Mouse (Mus musculus): ENCODE results near the gene Grk5. TPM values are rescaled to one million over a fixed set of nuclear protein-coding genes. Genes with fewer than 3 reads are reported as not detected.
"Not testable (repeated sequence)": the region's sequence is repeated elsewhere in the genome, so short reads cannot be mapped to it uniquely, and the experiment has no call there.

The Grk5 gene
- polyA plus RNA-seq (2015; fragmentation: Nextera tagmentation; extraction: Ambion mirVana), result 0.56 and 0.72 TPM in 2 replicates

DNA sequence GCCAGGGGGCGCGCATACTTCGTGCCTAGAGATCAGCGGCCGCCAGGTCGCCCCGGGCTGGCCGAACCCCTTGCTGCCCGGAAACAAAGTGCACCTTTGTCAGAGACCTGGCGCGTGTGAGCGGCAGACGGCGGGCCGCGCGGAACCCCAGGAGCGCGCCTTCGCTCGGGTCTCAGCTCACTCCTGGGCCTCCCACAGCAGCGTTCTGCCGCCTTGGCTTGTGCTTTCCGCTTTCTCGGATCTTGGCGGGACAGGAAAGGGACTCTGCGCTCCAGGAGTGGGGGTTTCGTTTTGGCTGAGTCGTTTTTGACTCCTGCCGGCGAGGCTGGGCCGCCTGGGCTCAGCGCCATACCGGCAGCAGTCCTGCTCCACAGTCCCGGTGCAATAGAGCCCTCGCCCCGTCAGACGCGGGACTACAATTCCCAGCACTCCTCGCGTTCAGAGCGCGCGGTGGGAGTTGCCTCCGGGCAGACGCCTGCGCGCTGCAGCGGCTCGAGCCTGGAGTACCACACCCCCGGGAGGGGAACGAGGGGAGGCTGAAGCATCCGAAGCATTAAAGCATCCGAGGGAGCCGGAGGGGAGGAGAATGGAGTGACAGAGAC lies at the start of gene Grk5:
Gene Grk5 (plus strand): TSS at position 36 of the 602 bp plus-strand sequence.
- peaks cover 34% of the 10 kb centered on the region for H3K4me1 ChIP-seq (ENCODE audit: control insufficient read depth, low read depth, low read length)
- peak within 1 kb of the TSS; percentile 97 for H3K27ac ChIP-seq (ENCODE audit: low read length)
- WGBS (ENCODE audit: insufficient replicate concordance), result under 1% methylated on average over 55 of the region's 55 CpGs
- no peaks in the 10 kb centered on the region for H3K9me3 ChIP-seq (replicated peaks; ENCODE audit: control insufficient read depth, low read length)
- ATAC-seq (ENCODE audit: low read depth), result peak; percentile 98
- H3K4me2 ChIP-seq (ENCODE audit: low read depth, low read length), result peak within 1 kb of the TSS; percentile 99
- H3K4me3 ChIP-seq (ENCODE audit: low read depth, low read length), result peak within 1 kb of the TSS; percentile 92
- peak within 1 kb of the TSS; percentile 97 for H3K9ac ChIP-seq (ENCODE audit: low read depth, low read length)
- H3K36me3 ChIP-seq (ENCODE audit: control insufficient read depth, insufficient read depth), result no peaks in the 10 kb centered on the region
- peaks cover 3% of the 10 kb centered on the region; the same call in 1 of the 2 replicates for H3K27me3 ChIP-seq (ENCODE audit: control insufficient read depth, insufficient read depth, low read depth, low read length)

DNA sequence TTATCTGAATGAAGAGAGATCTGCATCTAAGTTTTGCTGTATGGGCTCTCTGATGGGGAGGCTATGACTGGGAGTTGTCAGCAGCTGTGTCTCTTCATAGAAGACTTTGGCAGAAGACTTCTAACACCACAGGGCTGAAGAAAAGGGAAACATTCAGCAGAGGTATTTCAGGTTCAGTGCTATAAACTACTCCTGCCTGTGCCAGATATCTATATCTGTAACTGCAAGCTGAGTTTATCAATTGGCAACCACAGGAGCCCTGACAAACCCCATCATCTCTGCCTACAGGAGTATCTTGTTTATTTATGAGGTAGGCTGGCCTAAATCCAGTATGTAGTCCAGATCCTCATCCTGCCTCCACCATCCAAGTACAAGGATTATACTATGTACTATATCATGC lies 46.2 kb upstream of the Grk5 start:
- Histone ChIP-seq H3K27ac (ENCODE audit: low read length) (peak overlapping the region; percentile 51), H3K9me3 (replicated peaks; ENCODE audit: control insufficient read depth, low read length) (no peaks in the 10 kb centered on the region), H3K4me1 (ENCODE audit: control insufficient read depth, low read depth, low read length) (peaks cover 17% of the 10 kb centered on the region), H3K4me2 (ENCODE audit: low read depth, low read length) (peak overlapping the region; percentile 32), H3K4me3 (ENCODE audit: low read depth, low read length) (no peak overlapping the region), H3K9ac (ENCODE audit: low read depth, low read length) (peak overlapping the region; percentile 23; the same call in 1 of the 2 replicates), H3K36me3 (ENCODE audit: control insufficient read depth, insufficient read depth) (peaks cover 5% of the 10 kb centered on the region; the same call in 1 of the 2 replicates), H3K27me3 (ENCODE audit: control insufficient read depth, insufficient read depth, low read depth, low read length) (no peaks in the 10 kb centered on the region)
- ATAC-seq (ENCODE audit: low read depth), result peak; percentile 87

DNA sequence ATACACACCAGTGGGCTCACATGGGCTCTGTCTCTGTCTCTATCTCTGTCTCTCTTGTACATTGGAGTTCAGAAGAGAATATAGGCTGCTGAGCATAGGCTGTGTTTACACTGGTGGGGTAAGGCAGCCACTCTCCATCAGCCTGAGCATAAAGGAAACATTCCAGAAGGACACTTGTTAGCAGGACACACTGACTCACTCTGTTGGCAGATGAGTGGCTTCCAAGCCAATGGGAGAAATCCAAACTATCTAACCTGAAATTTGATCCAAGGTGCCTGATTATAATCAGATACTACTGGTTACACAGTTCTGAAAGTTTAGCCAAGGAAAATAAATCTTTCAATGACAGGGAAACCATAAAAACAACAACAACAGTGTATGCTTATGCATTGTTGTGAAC lies 43.8 kb upstream of the Grk5 start:
- Histone ChIP-seq H3K36me3 (ENCODE audit: control insufficient read depth, insufficient read depth) (no peaks in the 10 kb centered on the region), H3K4me3 (ENCODE audit: low read depth, low read length) (no peak overlapping the region), H3K27me3 (ENCODE audit: control insufficient read depth, insufficient read depth, low read depth, low read length) (no peaks in the 10 kb centered on the region), H3K27ac (ENCODE audit: low read length) (no peak overlapping the region), H3K9ac (ENCODE audit: low read depth, low read length) (no peak overlapping the region), H3K4me1 (ENCODE audit: control insufficient read depth, low read depth, low read length) (peaks cover 17% of the 10 kb centered on the region), H3K4me2 (ENCODE audit: low read depth, low read length) (no peak overlapping the region), H3K9me3 (replicated peaks; ENCODE audit: control insufficient read depth, low read length) (no peaks in the 10 kb centered on the region)
- ATAC-seq (ENCODE audit: low read depth), result no peak

DNA sequence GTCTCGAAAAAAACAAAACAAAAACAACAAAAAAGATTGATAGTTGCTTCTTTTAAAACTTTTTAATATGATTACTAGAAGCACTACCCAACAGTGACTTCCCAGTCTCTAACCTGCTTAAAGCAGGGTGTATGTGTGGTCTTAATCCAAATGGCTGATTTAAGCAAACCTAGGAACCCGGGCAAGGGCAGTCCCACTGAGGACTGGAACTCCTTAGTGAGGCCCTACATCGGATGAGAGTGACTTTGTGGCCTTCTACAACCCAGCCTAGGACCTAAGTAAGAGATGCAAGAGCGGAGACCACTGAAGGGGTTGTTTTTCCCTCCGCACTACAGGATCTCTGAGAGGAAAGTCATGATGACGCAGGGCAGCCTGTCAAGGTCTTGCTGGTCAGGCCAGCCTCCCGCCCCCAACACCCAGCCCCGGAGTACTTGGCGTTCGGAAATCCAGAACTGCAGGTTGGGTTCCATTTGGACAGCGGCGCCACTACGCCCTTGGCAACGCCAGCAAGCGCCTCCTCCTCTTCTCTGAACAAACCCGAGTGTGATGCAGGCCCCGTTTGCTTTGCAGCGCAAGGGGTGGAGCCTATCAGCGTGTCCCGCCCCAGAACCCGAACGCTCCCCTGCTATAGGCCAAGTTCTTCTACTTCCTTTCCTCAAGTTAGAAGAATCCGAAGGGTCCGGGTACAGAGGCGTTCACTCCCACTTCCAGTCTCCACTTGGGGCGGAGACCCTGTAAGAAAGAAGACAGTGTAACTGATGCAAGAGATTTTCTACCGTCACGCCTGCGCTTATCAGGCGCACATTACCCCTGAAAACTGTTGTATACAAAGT lies 28.5 kb upstream of the Grk5 start, which contains the start of gene Sfxn4:
Gene Sfxn4 (minus strand): TSS at position 612 of the 833 bp plus-strand sequence.
- H3K4me2 ChIP-seq (ENCODE audit: low read depth, low read length), result peak within 1 kb of the TSS; percentile 76
- 5% methylated on average over 30 of the region's 30 CpGs for WGBS (ENCODE audit: insufficient replicate concordance)
- peak within 1 kb of the TSS; percentile 67 for H3K4me3 ChIP-seq (ENCODE audit: low read depth, low read length)
- peaks cover 24% of the 10 kb centered on the region for H3K36me3 ChIP-seq (ENCODE audit: control insufficient read depth, insufficient read depth)
- H3K27me3 ChIP-seq (ENCODE audit: control insufficient read depth, insufficient read depth, low read depth, low read length), result no peaks in the 10 kb centered on the region
- no peaks in the 10 kb centered on the region for H3K9me3 ChIP-seq (replicated peaks; ENCODE audit: control insufficient read depth, low read length)
- H3K27ac ChIP-seq (ENCODE audit: low read length), result peak within 1 kb of the TSS; percentile 76
- ATAC-seq (ENCODE audit: low read depth), result peak; percentile 99
- peak within 1 kb of the TSS; percentile 69 for H3K9ac ChIP-seq (ENCODE audit: low read depth, low read length)
- peaks cover 8% of the 10 kb centered on the region for H3K4me1 ChIP-seq (ENCODE audit: control insufficient read depth, low read depth, low read length)

DNA sequence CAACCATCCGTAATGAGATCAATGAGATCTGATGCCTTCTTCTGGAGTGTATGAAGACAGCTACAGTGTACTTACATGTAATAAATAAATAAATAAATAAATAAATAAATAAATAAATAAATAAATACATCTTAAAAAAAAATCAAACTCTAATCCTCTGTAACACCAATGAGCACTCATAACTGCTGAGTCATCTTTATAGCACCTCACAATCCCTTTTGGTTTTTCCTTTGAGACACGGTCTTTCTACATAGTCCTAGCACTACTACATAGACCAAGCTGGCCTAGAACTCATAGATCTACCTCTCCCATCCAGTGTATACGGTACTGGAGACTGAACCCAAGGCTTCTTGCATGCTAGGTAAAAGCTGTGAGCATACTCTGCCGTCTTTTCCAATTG lies 23.4 kb upstream of the Grk5 start:
- 93% methylated on average over 4 of the region's 4 CpGs for WGBS (ENCODE audit: insufficient replicate concordance)
- not testable (repeated sequence) for H3K4me1 ChIP-seq (ENCODE audit: control insufficient read depth, low read depth, low read length); ATAC-seq (ENCODE audit: low read depth); H3K9me3 ChIP-seq (replicated peaks; ENCODE audit: control insufficient read depth, low read length); H3K27me3 ChIP-seq (ENCODE audit: control insufficient read depth, insufficient read depth, low read depth, low read length); H3K4me2 ChIP-seq (ENCODE audit: low read depth, low read length); H3K4me3 ChIP-seq (ENCODE audit: low read depth, low read length); H3K9ac ChIP-seq (ENCODE audit: low read depth, low read length); H3K27ac ChIP-seq (ENCODE audit: low read length)
- peaks cover 62% of the 10 kb centered on the region for H3K36me3 ChIP-seq (ENCODE audit: control insufficient read depth, insufficient read depth)

DNA sequence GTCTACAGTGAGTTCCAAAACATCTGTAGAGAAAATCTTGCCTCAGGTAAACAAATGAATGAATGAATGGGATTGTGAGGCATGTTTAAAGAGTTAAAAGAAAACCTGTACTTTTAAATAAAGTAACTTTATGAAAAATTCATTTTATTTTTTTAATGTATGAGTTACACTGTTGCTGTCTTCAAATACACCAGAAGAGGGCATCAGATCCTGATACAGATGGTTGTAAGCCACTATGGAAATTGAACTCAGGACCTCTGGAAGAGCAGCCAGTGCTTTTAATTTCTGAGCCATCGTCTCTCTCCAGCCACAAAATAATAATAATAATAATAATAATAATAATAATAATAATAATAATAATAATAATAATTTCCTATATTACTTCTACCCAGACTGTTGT lies 19.1 kb upstream of the Grk5 start:
- Histone ChIP-seq H3K4me2 (ENCODE audit: low read depth, low read length) (peak overlapping the region; percentile 80; the same call in 1 of the 2 replicates), H3K36me3 (ENCODE audit: control insufficient read depth, insufficient read depth) (peaks cover 42% of the 10 kb centered on the region), H3K4me3 (ENCODE audit: low read depth, low read length) (peak overlapping the region; percentile 82), H3K27ac (ENCODE audit: low read length) (no peak overlapping the region; the same call in 1 of the 2 replicates), H3K27me3 (ENCODE audit: control insufficient read depth, insufficient read depth, low read depth, low read length) (no peaks in the 10 kb centered on the region), H3K9me3 (replicated peaks; ENCODE audit: control insufficient read depth, low read length) (no peaks in the 10 kb centered on the region), H3K4me1 (ENCODE audit: control insufficient read depth, low read depth, low read length) (peaks cover 29% of the 10 kb centered on the region), H3K9ac (ENCODE audit: low read depth, low read length) (no peak overlapping the region)
- 58% methylated on average over 1 of the region's 1 CpGs for WGBS (ENCODE audit: insufficient replicate concordance)
- ATAC-seq (ENCODE audit: low read depth), result no peak

DNA sequence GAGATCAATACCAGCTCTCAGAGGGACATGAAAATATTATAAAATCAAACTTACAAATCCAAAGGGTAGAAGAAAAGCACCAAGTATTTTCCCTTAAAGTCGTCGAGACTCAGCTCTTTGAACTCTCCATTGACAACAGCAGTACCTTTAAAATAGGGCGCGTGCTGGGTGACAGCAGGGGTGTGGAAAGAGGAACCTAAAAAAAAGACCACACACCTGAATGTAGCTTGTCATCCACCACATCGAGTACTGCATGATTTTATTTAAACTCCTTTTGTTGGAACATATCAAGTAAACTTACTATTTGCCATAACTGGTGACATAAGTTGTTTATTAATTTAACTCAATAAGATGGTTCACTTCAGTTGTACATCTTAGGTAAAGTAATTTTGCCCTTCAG lies 18.2 kb upstream of the Grk5 start:
- WGBS (ENCODE audit: insufficient replicate concordance), result 74% methylated on average over 5 of the region's 5 CpGs
- Histone ChIP-seq H3K9me3 (replicated peaks; ENCODE audit: control insufficient read depth, low read length) (no peaks in the 10 kb centered on the region), H3K27me3 (ENCODE audit: control insufficient read depth, insufficient read depth, low read depth, low read length) (no peaks in the 10 kb centered on the region), H3K4me1 (ENCODE audit: control insufficient read depth, low read depth, low read length) (peaks cover 29% of the 10 kb centered on the region), H3K27ac (ENCODE audit: low read length) (peak overlapping the region; percentile 94), H3K9ac (ENCODE audit: low read depth, low read length) (peak overlapping the region; percentile 88), H3K4me2 (ENCODE audit: low read depth, low read length) (peak overlapping the region; percentile 80), H3K4me3 (ENCODE audit: low read depth, low read length) (peak overlapping the region; percentile 82), H3K36me3 (ENCODE audit: control insufficient read depth, insufficient read depth) (peaks cover 38% of the 10 kb centered on the region)
- ATAC-seq (ENCODE audit: low read depth), result no peak

DNA sequence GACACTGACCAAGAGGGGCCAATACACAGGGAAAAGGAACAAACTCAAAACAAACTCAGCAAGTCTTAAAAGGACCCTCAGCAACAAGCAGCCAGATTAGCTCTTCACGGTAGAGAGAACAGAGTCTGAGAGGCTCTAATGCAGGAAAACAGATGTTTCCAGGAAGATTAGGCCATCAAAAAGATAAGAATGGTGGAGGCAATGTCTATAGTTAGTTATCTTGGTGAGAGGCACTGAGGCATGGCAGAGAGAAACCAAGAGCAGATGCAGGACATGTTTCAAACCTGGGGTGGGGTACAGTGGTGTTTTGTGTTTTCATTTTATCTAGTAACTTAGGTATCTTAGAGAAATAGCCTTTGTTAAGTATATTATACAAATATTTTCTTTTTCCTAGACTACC lies 17.3 kb upstream of the Grk5 start:
- Histone ChIP-seq H3K4me2 (ENCODE audit: low read depth, low read length) (peak overlapping the region; percentile 80), H3K4me1 (ENCODE audit: control insufficient read depth, low read depth, low read length) (peaks cover 29% of the 10 kb centered on the region), H3K36me3 (ENCODE audit: control insufficient read depth, insufficient read depth) (peaks cover 31% of the 10 kb centered on the region), H3K9me3 (replicated peaks; ENCODE audit: control insufficient read depth, low read length) (no peaks in the 10 kb centered on the region), H3K4me3 (ENCODE audit: low read depth, low read length) (peak overlapping the region; percentile 82), H3K27ac (ENCODE audit: low read length) (peak overlapping the region; percentile 94), H3K27me3 (ENCODE audit: control insufficient read depth, insufficient read depth, low read depth, low read length) (no peaks in the 10 kb centered on the region), H3K9ac (ENCODE audit: low read depth, low read length) (peak overlapping the region; percentile 88)
- peak; percentile 68 for ATAC-seq (ENCODE audit: low read depth)
- 6% methylated on average over 1 of the region's 1 CpGs for WGBS (ENCODE audit: insufficient replicate concordance)

DNA sequence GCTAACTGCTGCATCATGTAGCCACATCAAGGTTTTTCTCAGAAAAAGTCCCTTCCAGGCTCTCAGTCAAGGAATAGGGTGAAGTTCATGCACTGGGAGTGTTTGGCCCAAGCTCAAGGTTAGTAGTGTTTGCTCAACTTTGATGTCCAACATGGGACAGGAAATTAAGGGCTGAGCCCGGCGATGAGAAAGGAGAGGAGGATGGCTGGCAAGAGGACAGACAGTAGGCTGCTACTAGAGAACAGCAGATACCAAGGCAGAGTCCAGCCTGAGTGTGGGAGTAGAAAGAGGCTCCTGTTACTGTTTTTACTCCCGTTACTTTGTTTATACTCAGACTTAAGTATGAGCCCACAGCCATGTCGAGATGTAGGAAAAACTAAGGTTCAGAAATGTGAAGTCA lies 16.0 kb upstream of the Grk5 start:
- H3K9ac ChIP-seq (ENCODE audit: low read depth, low read length), result peak overlapping the region; percentile 88
- peak overlapping the region; percentile 82 for H3K4me3 ChIP-seq (ENCODE audit: low read depth, low read length)
- peaks cover 29% of the 10 kb centered on the region for H3K4me1 ChIP-seq (ENCODE audit: control insufficient read depth, low read depth, low read length)
- peak overlapping the region; percentile 80 for H3K4me2 ChIP-seq (ENCODE audit: low read depth, low read length)
- no peaks in the 10 kb centered on the region for H3K9me3 ChIP-seq (replicated peaks; ENCODE audit: control insufficient read depth, low read length)
- ATAC-seq (ENCODE audit: low read depth), result no peak
- peaks cover 22% of the 10 kb centered on the region for H3K36me3 ChIP-seq (ENCODE audit: control insufficient read depth, insufficient read depth)
- no peaks in the 10 kb centered on the region for H3K27me3 ChIP-seq (ENCODE audit: control insufficient read depth, insufficient read depth, low read depth, low read length)
- WGBS (ENCODE audit: insufficient replicate concordance), result 3% methylated on average over 4 of the region's 4 CpGs
- H3K27ac ChIP-seq (ENCODE audit: low read length), result peak overlapping the region; percentile 94

All from liver, embryonic 16.5 days (tissue).